Mouse (Mus musculus): ENCODE results near the gene Pif1.

DNA sequence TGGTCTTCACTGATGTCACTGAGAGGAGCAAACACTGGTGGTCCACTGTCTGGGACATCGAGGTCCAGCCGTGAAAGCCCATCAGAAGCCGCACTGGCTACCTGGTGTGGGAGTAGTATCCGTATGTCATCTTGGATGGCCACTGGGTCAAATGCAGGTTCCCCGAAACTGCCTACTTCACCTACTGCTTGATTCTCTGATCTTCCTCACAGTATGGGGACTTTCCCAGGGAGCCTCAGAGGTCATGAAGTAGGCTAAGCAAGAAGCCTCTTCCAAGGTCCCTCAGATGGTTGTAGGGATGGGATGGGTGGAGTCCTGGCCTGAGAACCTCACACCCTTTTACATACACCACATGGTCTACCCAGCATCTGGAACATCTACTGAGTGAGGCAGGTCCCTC lies 30.0 kb upstream of the Pif1 start:
- TF ChIP-seq MXI1 (IDR thresholded peaks at IDR 0.05; ENCODE audit: low read depth, low read length) (no peak), MYB (IDR thresholded peaks at IDR 0.05; ENCODE audit: low read depth, low read length) (no peak), CTCF (IDR thresholded peaks at IDR 0.05 in 2 of 3, conservative IDR thresholded peaks at IDR 0.05 in 1 of 3; ENCODE audit: control insufficient read depth in 1 of 3, insufficient read depth in 1 of 3, low read depth in 2 of 3, low read length in 3 of 3, poor library complexity in 1 of 3, severe bottlenecking in 1 of 3) (no peak), POLR2A (IDR thresholded peaks at IDR 0.05; ENCODE audit: control insufficient read depth in 1 of 2, insufficient read depth in 1 of 2, low read depth in 1 of 2, low read length in 2 of 2, poor library complexity in 1 of 2) (no peak), UBTF (IDR thresholded peaks at IDR 0.05; ENCODE audit: borderline replicate concordance, insufficient read depth, low read depth, low read length) (no peak), E2F4 (IDR thresholded peaks at IDR 0.05; ENCODE audit: borderline replicate concordance, low read depth, low read length) (no peak), HCFC1 (IDR thresholded peaks at IDR 0.05; ENCODE audit: low read depth, low read length) (no peak), KAT2A (conservative IDR thresholded peaks at IDR 0.05; ENCODE audit: low read depth, low read length) (no peak), TAL1 (IDR thresholded peaks at IDR 0.05; ENCODE audit: low read length) (no peak), USF2 (IDR thresholded peaks at IDR 0.05; ENCODE audit: borderline replicate concordance in 1 of 2, insufficient read depth in 1 of 2, low read depth in 1 of 2, low read length in 2 of 2) (no peak), USF1 (IDR thresholded peaks at IDR 0.05; ENCODE audit: low read depth, low read length) (no peak), CHD2 (IDR thresholded peaks at IDR 0.05; ENCODE audit: low read length) (no peak), MAX (IDR thresholded peaks at IDR 0.05; ENCODE audit: low read length) (no peak), BHLHE40 (IDR thresholded peaks at IDR 0.05; ENCODE audit: borderline replicate concordance, low read depth, low read length) (no peak)

Measured in MEL (cell line).